Mouse (Mus musculus): ENCODE results near the gene Supv3l1. TPM values are rescaled to one million over a fixed set of nuclear protein-coding genes. Genes with fewer than 3 reads are reported as not detected.
"Not testable (repeated sequence)": the region's sequence is repeated elsewhere in the genome, so short reads cannot be mapped to it uniquely, and the experiment has no call there.

Supv3l1 gene
- polyA plus RNA-seq (2015; fragmentation: Nextera tagmentation; extraction: Ambion mirVana): 21.6 and 22.7 TPM in 2 replicates

GRCm38 (mm10) chr10:62449364-62450279 lies at the start of gene Supv3l1, which contains the start of gene 4930507D05Rik:
Gene Supv3l1, minus strand, starts transcription at chr10:62449738.
Gene 4930507D05Rik, plus strand, starts transcription at chr10:62449489.
- H3K9me3 ChIP-seq (replicated peaks; ENCODE audit: low read length): no peaks in the 10 kb centered on the region
- peaks cover 24% of the 10 kb centered on the region for H3K36me3 ChIP-seq (ENCODE audit: insufficient read depth, low read length)
- H3K4me1 ChIP-seq (replicated peaks; ENCODE audit: insufficient read depth, low read length): peaks cover 13% of the 10 kb centered on the region
- peak within 1 kb of the TSS; percentile 94 for H3K9ac ChIP-seq (ENCODE audit: low read depth, low read length)
- peak within 1 kb of the TSS; percentile 74 for H3K4me2 ChIP-seq (ENCODE audit: low read length)
- ATAC-seq (replicated peaks; ENCODE audit: low FRiP score, low read depth) (peak; percentile 92), DNase-seq (ENCODE audit: low spot score) (peak; percentile 96)
- no peak for TF ChIP-seq CTCF (IDR thresholded peaks at IDR 0.05; ENCODE audit: low read depth)
- peak within 1 kb of the TSS; percentile 92 for H3K4me3 ChIP-seq (replicated peaks; ENCODE audit: low read depth, low read length)
- peak within 1 kb of the TSS; percentile 89 for H3K27ac ChIP-seq
- under 1% methylated on average over 73 of the region's 73 CpGs for WGBS
- H3K27me3 ChIP-seq (ENCODE audit: insufficient read depth, low read length): no peaks in the 10 kb centered on the region

- H3K27ac ChIP-seq; H3K36me3 ChIP-seq (ENCODE audit: insufficient read depth, low read length): not testable (repeated sequence)
- WGBS: 78% methylated on average over 3 of the region's 3 CpGs
These were observed 42.1 kb upstream of the Supv3l1 start for GRCm38 (mm10) chr10:62491681-62492080.

GRCm38 (mm10) chr10:62488266-62488665 lies 38.7 kb upstream of the Supv3l1 start:
- ATAC-seq (replicated peaks; ENCODE audit: low FRiP score, low read depth) (no peak), DNase-seq (ENCODE audit: low spot score) (peak; percentile 79)
- H3K9ac ChIP-seq (ENCODE audit: low read depth, low read length): no peak overlapping the region
- no peaks in the 10 kb centered on the region for H3K4me1 ChIP-seq (replicated peaks; ENCODE audit: insufficient read depth, low read length)
- WGBS: 24% methylated on average over 1 of the region's 1 CpGs
- H3K27ac ChIP-seq: no peak overlapping the region
- no peaks in the 10 kb centered on the region for H3K36me3 ChIP-seq (ENCODE audit: insufficient read depth, low read length)
- H3K27me3 ChIP-seq (ENCODE audit: insufficient read depth, low read length): no peaks in the 10 kb centered on the region
- no peak overlapping the region for H3K4me2 ChIP-seq (ENCODE audit: low read length)
- H3K9me3 ChIP-seq (replicated peaks; ENCODE audit: low read length): no peaks in the 10 kb centered on the region
- peak; percentile 81 for TF ChIP-seq CTCF (IDR thresholded peaks at IDR 0.05; ENCODE audit: low read depth)
- H3K4me3 ChIP-seq (replicated peaks; ENCODE audit: low read depth, low read length): no peak overlapping the region

More at GRCm38 (mm10) chr10:62491681-62492080, 42.1 kb upstream of the Supv3l1 start:
- not testable (repeated sequence) for H3K9me3 ChIP-seq (replicated peaks; ENCODE audit: low read length); DNase-seq (ENCODE audit: low spot score); H3K27me3 ChIP-seq (ENCODE audit: insufficient read depth, low read length); H3K9ac ChIP-seq (ENCODE audit: low read depth, low read length); H3K4me2 ChIP-seq (ENCODE audit: low read length); H3K4me1 ChIP-seq (replicated peaks; ENCODE audit: insufficient read depth, low read length); ATAC-seq (replicated peaks; ENCODE audit: low FRiP score, low read depth); H3K4me3 ChIP-seq (replicated peaks; ENCODE audit: low read depth, low read length)

DNA sequence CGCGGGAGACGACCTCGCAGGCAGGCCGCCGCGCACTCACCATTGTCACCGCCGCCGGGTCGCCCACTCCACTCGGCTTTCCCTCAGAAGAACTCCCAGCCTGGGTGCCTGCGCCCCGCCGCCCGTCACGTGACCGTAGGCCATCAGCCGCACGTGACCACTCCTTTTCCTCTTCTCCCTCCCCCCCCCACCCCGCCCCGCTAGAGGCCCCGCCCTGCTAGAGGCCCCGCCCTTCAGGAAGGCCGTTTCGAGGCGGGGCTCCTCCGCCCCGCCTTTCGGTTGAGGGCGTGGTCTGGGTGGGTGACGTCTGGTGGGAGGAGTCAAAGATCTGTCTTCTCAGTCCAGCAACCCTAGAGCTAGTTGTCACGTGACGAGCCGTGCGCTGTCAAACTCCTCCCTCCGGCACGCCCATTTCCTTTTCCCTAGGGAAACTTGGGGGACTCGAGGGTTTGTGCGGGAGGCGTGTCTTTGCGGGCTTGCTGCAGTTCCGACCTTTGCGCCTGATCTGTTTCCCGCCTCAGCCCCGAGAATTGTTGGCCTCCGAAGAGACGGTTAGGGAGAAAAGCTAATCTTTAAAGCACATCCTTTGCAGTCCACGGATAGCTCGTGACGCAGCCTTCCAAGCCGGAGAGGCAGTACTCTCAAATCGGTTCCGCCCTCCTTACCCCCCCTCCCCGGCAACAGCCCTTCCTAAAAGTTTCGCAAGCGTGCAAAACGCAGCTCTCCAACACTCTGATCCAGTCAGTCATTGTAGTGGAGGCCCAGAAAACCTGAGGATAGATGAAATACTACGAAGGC lies 37.3 kb upstream of the Supv3l1 start, which contains the start of gene Vps26a:
TSS of gene Vps26a (minus strand) at position 188 of the 798 bp plus-strand sequence.
- WGBS: 0% methylated on average over 58 of the region's 59 CpGs
- peak within 1 kb of the TSS; percentile 90 for H3K9ac ChIP-seq (ENCODE audit: low read depth, low read length)

GRCm38 (mm10) chr10:62485878-62486582 lies 36.5 kb upstream of the Supv3l1 start:
- Histone ChIP-seq H3K4me3 (replicated peaks; ENCODE audit: low read depth, low read length) (peak overlapping the region; percentile 94), H3K4me2 (ENCODE audit: low read length) (peak overlapping the region; percentile 86), H3K27ac (peak overlapping the region; percentile 93), H3K36me3 (ENCODE audit: insufficient read depth, low read length) (no peaks in the 10 kb centered on the region), H3K9me3 (replicated peaks; ENCODE audit: low read length) (no peaks in the 10 kb centered on the region), H3K27me3 (ENCODE audit: insufficient read depth, low read length) (no peaks in the 10 kb centered on the region), H3K9ac (ENCODE audit: low read depth, low read length) (peak overlapping the region; percentile 90), H3K4me1 (replicated peaks; ENCODE audit: insufficient read depth, low read length) (no peaks in the 10 kb centered on the region)
- peak; percentile 64 for DNase-seq (ENCODE audit: low spot score)
- under 1% methylated on average over 41 of the region's 48 CpGs for WGBS
- TF ChIP-seq CTCF (IDR thresholded peaks at IDR 0.05; ENCODE audit: low read depth): no peak
- peak; percentile 85 for ATAC-seq (replicated peaks; ENCODE audit: low FRiP score, low read depth)

More for the DNA sequence above, 37.3 kb upstream of the Supv3l1 start, which contains the start of gene Vps26a:
- DNase-seq (ENCODE audit: low spot score) (peak; percentile 99), ATAC-seq (replicated peaks; ENCODE audit: low FRiP score, low read depth) (peak; percentile 89)
- no peak for TF ChIP-seq CTCF (IDR thresholded peaks at IDR 0.05; ENCODE audit: low read depth)
- Histone ChIP-seq H3K27me3 (ENCODE audit: insufficient read depth, low read length) (no peaks in the 10 kb centered on the region), H3K9me3 (replicated peaks; ENCODE audit: low read length) (no peaks in the 10 kb centered on the region), H3K4me1 (replicated peaks; ENCODE audit: insufficient read depth, low read length) (no peaks in the 10 kb centered on the region), H3K4me2 (ENCODE audit: low read length) (peak within 1 kb of the TSS; percentile 86), H3K36me3 (ENCODE audit: insufficient read depth, low read length) (no peaks in the 10 kb centered on the region), H3K27ac (peak within 1 kb of the TSS; percentile 93), H3K4me3 (replicated peaks; ENCODE audit: low read depth, low read length) (peak within 1 kb of the TSS; percentile 94)
